Mouse (Mus musculus): Measurements from ENCODE around the gene 4931409K22Rik. TPM values are rescaled to one million over a fixed set of nuclear protein-coding genes. Genes with fewer than 3 reads are reported as not detected.

Gene 4931409K22Rik
- 0.18 and 0.59 TPM in 2 replicates for polyA plus RNA-seq (2012; rRNA removed)

DNA sequence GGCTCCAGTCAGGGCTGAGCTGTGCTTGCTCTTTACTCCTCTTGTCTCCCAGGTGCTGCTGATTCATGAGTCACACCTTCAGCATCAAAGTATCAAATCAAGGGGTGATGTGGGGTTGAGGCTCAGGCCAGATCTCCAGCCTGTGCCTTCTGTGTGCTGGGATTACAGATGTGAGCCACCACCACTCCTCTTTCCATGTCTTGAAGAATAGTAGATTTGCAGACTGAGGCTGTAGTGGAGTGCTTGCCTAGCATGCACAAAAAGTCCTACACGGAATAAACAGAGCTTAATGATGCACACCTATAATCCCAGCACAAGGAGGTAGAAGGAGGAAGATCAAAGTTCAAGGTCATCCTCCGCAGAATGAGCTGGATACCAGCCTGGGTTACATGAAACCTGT is at the start of gene 4931409K22Rik:
Gene 4931409K22Rik, minus strand, starts transcription at position 101 of the 400 bp plus-strand sequence.
- no peak for DNase-seq (ENCODE audit: extremely low spot score in 1 of 2, low spot score in 1 of 2)

DNA sequence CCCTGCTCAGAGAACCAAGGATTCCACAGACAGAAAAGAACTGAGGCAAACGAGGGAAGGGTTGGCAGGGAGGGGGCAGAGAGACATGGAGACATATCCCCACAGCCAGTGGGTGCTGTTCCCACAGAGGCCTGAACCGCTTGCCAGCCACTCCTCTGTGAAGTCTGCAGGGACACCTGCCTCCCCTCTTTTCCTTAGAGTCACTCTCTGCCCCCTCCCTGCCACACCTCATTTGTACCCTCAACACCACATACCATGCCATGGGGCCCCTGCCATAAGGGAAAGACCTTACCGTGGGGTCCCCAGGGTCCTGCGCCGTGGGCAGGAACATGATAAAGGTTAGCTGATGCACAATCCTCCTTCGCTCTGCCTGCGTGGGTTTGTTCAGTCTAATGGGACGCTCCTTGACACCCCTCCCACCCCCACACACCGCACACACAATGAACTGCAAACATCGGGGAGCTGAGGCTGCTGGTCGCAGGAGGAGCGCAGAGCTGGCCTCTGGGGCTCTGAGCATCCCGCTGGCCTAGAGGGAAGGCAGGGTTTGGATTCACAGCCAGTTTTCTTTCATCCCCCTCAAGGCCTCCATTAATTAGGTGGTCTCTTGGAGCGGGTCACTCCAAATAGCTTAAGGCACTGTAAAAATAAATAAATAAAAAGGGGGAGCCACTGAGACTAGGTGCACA is 49.5 kb upstream of the 4931409K22Rik start:
- DNase-seq (ENCODE audit: extremely low spot score in 1 of 2, low spot score in 1 of 2) = no peak

DNA sequence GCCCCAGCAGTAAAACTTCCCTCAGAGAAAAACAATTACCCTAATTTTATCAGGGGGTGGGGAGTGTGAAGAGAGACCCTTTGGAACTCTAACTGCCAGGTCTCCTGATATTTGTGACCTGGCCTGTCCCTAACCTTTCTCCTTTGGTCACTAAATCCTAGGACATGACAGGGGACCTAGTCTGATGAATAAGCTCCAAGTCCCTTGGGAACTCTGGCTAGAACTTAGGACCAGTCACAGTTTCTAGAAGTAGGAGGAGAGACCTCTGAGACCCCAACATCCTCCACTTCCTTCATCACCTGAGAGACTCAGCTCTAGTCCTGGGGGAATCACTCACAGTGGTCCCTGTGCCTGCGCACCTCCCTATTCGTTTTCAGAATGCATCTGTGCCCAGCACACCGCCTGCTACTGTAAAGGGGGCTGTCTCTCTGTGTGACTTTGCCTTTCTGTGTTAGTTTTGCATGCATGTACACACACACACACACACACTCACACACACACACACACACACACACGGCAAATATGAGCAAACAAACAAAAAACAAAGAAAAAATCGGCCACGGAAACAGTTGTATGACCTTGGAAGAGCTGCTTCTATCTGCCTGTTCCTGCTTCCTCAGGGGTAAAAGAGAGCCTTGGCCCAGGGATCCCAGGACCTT is 48.8 kb upstream of the 4931409K22Rik start:
- DNase-seq (ENCODE audit: extremely low spot score in 1 of 2, low spot score in 1 of 2) = no peak

DNA sequence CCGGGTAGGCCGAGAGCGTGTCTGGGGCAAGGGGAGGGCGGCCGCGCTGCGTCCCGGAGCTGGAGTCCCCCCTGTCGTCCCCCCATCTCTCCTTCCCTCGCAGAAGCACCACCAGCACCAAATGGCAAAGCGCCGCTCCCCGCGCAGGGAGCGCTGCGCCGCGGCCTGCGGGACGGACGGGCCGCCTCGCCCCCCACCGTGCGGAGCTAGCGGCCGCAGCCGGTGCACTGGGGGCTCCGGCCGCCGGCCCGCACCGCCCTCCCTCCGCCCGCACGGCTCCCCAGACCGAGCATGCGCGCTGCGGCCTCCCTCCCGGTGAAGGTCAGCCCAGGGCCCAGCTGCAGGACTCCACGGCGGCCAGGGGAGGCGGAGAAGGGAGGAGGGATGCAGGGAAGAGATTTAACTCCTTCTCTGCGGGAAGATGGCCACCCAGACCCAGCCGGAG is 48.1 kb upstream of the 4931409K22Rik start:
- DNase-seq (ENCODE audit: extremely low spot score in 1 of 2, low spot score in 1 of 2) = peak in 1 of 2 experiments; percentile 71

DNA sequence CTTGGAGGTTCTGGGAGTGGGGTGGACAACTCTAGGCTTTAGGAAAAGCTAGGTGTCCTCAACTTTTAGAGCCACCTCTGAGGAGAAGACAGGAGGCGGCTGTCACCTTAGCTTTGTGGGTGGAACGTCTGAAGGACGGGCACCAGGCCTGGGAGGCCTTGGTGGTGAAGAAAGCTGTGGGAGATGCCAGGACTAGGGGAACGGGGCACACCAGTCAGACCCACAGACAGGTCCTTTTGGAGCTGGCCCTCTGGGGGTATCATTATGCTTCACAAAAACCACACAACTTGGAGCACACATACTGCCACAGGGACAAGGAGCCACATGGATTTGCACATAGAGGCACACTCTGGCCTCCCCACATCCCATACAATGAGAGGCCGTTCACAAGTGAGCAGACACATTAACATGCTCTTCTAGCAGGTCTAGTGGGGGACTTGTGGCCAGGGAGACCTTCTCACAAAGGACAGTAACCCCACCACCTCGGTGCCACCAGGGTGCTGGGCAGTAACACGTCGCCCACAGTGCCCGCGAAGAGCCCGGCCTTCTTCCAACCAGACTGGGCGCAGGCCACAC is 47.6 kb upstream of the 4931409K22Rik start:
- no peak for DNase-seq (ENCODE audit: extremely low spot score in 1 of 2, low spot score in 1 of 2)

DNA sequence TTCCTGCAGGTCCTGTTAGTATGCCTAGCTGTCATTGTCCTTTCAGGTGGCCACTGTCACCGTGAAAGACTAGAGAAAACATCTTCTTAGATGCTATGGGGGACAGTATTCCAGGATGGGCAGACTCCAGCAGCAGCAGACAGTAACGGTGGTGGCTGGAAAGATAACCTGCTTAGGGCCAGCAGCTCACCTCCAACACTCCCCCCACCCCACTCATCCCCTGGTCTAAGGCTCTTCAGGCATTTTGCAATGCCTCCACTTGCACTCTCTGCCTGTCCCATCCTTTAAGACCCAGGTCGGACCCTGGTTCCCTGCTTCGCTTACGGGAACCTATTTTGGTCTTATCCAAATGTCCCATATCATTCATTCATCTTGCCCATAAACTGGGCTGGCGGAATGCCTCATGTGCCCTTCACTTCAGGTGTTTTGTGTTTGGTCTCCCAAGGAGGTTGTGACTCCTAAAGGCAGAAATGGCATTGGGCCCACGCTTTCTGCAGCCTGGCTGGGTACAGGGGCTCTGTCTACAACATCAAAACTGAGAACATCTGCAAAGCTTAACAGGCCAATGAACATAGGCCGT is 46.9 kb upstream of the 4931409K22Rik start:
- DNase-seq (ENCODE audit: extremely low spot score in 1 of 2, low spot score in 1 of 2) = no peak

DNA sequence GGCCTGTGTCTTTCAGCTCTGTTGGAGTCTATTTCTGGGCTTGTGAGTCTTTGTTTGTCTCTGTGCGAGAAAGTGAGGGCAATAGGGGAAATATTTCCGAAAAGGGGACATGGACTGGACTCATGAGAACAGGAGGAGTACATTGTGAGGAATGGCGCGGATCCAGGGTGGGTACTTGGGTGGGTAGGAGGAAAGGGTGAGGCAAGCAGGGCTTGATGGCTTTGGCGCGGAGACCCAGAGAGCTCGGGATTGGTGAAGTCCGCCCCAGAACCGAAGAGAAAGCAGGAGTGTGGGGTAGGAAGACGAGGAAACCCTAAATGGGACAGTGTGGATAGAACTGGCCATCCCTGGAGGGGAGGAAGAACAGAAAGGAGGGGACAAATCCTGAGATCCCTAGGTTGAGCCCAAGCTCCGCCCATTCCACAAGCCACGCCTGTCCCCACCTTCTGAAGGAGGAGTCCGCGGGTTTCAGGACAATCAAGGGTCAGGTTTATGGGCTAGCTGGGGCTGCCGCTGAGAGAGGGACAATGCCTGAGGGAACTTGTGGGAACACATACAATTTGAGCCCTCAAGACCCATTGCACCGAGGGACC is 46.2 kb upstream of the 4931409K22Rik start:
- peak in 1 of 2 experiments; percentile 62 for DNase-seq (ENCODE audit: extremely low spot score in 1 of 2, low spot score in 1 of 2)

DNA sequence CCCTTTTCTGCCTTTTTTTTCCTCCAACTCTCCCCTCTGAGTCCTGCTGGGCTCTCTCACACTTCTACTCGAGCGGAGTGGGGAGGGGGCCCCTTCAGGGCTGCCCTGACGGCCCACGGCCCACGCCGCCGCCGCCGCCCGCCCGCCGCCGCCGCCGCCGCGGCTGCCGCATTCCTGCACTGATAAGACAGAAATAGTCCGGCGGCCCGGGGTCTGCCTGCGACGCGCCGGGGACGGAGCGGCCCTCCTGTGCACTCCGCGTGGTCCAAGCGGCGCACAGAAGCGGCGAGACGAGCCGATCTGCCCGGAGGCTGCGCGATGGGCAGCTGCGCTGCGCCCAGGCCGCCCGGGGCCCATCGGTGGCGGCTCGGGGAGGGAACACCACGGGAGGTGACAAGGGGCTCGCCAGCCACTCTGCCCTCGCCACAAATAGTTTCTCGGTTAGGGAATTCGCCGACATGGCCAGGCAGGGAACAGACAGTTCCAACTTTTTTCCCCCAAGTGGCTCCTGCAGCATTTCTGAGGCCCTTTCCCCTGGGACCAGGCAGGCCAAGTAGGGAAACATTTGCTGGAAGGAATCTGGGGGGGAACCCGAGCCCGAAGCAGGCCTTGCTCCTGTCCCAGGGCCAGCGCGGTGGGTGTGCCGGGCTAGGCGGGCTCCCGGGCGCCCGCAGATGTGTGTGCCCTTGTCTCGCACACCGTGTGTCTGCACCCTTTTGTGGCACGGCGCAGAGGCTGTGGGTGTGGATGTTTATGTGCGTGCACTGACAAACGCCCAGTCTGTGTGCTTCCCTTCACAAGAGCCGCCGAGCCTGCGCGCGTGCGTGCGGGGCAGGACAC is 45.5 kb upstream of the 4931409K22Rik start:
- no peak for DNase-seq (ENCODE audit: extremely low spot score in 1 of 2, low spot score in 1 of 2)

DNA sequence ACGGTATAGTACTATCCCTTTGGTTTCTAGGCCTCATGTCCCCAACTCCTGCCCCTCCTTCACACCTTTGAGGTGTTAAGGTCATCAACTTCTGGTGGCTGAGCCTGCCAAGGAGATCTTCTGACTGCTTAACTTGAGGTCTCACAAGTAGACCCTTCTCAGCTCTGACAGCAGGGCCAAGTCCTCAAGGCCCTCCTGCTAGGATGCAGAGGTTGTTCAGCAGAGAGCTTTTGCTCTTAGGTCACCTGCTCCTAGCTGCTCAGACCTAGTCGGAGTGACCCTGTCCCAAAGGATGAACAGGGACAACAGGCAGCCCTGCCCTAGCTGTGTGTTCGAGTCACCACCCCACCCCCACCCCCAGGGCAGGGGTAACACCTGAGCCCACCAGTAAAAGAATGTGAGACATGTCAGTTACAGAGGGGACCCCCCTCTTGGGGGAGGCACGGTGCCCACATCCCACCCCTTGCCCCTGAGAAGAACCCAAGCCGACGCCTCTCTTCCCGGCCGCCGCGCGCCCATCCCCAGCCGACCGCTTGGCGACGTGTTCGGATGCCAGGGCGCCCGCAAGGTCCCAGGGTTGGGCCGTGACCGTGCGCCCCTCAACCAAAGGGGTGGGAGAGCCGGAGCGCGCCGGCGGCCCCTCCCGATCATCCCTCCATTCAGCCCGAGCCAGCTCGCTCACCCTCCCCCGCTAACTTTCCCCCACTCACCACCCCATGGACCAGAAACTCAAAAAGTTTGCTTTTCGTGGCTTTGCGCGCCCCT is 44.6 kb upstream of the 4931409K22Rik start:
- DNase-seq (ENCODE audit: extremely low spot score in 1 of 2, low spot score in 1 of 2) = no peak

DNA sequence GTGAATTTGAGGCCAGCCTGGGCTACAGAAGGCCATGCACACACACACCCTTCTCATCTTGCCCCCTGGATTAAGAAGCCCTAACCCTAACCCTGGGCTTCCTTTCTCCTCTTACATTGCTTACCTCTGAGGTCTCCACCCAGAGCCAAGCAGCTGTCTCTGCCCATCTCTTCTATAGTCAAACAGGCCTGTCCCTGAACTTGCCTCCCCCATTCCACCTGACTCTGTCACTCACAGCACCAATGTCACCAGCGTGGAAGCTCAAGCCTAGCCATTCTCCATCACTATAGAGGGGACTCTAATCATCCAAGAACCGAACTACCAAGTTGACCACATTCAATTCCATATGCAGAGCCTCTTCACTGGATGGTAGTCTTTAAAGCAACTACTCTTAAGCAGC is 43.6 kb upstream of the 4931409K22Rik start:
- no peak for DNase-seq (ENCODE audit: extremely low spot score in 1 of 2, low spot score in 1 of 2)

DNA sequence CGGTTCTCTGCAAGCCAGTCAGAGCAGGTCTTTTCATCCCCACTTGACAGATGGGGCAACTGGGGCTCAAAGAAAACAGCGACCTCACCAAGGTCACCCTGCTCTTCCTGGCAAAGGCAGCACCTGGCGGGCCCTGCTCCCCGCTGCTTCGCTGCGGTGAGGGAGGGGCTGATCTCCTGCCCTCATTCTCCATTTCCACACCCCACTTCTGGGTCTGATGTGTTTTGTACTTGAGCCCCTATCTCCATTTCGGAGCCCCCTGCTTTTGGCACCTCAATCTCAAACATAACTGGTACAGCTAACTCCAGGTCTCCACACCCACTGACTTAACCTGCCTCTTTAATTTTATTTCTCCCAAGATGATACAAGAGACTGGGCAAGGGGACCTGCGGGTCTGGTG is 42.5 kb upstream of the 4931409K22Rik start:
- no peak for DNase-seq (ENCODE audit: extremely low spot score in 1 of 2, low spot score in 1 of 2)

DNA sequence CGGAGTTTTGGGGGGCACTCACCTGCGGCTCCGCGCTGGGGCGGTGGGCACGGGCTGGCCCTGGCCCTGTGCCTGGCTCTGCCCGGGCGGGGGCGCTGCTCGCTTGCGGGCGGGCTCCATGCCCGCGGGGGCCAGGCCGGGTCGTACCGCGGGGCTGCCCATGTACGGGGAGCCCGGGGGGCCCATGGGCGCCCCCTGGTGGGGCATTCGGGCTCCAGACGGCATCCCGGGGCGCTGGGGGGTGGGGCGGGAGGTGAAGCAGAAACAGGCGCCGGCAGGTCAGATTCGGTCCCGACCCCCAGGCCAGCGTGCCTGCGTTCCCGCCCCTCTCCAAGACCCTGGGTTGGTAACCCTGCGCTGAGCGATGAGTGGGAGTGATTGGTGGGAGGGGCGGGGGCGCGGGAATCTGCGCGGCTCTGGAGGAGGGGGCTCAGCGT is 42.0 kb upstream of the 4931409K22Rik start:
- DNase-seq (ENCODE audit: extremely low spot score in 1 of 2, low spot score in 1 of 2) = no peak

DNA sequence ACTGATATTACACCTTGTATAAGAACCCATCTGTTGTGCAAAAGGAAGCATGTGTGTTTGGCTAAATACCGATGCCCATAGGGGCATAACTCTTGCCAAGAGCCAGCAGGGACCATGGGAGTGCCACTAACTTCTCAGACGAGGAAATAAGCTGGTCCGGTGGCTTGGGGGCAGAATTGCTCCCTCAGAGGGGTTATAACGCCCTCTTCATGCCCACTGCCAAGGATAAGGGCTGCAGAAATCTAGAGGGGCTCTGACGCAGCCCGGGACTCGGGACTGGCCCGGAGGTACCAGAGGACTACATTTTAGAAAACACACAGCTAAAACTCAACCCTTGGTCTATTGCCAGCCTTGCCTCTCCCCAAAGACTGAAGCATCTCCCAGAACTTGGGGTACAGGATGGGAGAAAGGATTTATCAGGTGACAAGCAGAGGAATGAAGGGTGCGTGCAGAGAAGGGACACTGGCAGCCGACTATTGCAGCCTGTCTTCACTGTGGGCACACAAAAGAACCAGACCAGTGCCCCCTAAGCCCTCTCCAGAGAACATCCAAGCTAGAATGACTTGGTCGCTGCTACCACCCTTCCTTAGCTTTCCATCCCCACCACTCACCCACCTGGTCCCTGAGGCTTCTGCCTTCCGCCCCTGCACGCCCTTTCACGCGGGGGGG is 41.4 kb upstream of the 4931409K22Rik start:
- no peak for DNase-seq (ENCODE audit: extremely low spot score in 1 of 2, low spot score in 1 of 2)

DNA sequence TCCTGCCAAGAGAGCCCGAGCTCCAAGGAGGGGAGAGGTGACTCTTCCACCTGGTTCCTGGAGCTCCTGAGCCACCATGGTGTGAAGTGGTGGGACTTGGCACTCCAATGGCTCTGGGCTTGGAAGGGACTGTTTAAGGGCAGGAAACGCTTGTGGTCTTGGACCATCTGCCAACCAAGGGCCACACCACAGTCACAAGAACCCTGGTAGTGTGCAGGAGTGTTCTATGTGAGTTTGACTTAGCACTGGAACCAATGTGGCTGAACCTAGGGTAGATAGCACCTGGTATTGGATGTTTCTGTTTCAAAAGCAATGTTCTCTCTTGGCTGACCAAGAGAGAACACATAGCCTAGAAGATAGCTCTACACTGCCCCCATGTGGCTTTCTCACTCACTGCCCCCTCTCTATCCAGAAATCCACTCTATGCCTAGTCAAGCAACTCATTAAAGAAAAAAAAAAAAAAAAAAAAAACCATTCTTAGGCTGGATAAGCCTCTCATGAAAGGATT is 40.7 kb upstream of the 4931409K22Rik start:
- DNase-seq (ENCODE audit: extremely low spot score in 1 of 2, low spot score in 1 of 2) = peak; percentile 77 to 92

DNA sequence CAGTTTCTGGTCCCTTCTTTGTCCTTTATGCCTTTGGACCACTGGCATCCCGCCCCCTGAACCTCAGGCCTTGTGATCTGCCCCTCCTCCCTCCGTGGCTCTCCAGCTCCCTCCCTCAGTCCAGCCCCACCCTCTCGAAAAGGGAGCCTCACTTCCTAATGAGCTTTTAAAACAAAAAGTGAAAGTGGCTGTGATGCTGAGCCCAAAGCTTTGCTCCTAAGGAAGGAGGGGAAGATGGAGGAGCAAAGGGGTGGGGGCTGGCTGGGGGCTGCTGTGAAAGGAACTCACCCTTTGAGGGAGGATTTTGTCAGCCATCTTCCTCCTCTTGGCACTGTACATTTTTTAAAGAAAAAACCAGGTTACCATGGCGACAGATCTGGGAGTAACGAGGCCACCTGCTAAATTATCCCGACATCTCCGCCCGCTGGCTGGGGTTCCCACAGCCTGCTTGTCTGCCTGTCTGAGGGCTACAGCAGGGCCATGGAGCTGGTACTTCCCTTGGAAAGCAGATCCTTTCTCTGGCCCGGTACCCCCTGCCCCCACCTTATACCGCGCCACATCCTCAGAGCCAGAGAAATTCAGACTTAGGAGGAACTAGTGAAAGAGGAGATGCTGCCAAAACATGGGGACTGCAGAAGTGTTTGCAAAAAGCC is 40.0 kb upstream of the 4931409K22Rik start:
- DNase-seq (ENCODE audit: extremely low spot score in 1 of 2, low spot score in 1 of 2) = peak; percentile 78 to 87

DNA sequence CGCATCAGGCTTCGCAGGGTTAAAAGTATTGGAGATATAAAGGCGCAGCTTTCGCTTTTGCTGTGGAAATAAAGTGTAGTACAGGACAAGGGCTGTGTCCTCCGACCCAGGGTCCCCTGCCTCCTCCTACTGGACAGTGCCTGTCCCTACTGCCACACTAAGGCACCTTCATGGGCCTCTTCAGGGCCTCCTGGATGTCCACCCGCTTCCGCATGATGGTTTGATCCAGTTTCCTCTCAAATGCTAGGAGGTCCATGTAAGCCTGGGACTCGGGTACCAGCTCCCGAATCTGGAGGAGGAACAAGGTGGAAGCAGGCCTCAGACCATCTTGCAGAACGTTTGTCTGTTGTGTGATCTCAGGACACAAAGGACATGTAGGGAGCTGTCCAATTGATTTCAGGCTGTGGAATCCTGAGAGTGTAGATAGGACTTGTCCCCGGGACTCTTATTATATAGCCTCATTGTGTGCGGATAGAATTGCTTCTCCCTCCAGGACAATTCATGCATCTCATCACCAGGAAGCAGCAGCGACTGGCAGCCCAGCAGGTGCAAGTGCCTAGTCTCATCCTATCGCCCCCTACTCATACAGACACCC is 39.3 kb upstream of the 4931409K22Rik start:
- no peak for DNase-seq (ENCODE audit: extremely low spot score in 1 of 2, low spot score in 1 of 2)

DNA sequence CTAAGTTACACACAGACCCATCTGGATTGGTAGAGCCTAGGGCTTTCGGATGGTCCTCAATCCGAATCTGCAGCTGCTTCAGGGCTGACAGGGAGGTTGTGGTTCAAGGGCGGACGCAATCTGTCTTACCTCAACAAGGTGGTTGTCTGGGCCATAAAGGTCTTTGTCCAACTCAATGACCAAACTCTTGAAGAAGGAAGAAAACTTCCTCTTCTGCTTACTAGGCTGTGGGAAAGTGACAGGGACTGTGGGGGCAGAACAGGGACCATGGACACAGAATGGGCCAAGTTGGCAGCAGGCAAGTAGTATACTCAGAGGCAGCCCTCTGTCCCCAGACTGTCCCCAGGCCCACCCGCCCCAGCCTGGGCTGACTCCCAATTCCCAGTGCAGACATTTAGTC is 38.7 kb upstream of the 4931409K22Rik start:
- DNase-seq (ENCODE audit: extremely low spot score in 1 of 2, low spot score in 1 of 2) = no peak

DNA sequence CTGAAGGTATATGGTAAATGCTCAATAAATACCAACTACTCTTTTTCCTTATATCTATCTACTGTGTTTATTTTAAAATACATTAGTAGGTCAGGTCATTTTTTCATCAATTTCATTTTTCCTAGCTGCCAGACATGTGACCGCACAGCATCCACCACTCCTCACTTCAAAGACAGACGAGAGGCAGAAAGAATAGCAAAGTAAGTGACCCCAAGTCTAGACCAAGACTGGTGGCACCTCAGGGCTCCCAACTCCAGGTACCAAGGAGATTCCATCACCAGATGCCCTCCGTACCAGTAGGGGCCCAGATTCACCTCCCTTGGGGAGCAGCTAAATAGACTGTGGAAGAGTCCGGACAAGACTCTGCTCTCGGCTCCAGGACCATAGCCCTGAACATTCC is 37.7 kb upstream of the 4931409K22Rik start:
- DNase-seq (ENCODE audit: extremely low spot score in 1 of 2, low spot score in 1 of 2) = no peak
